Mouse (Mus musculus): ENCODE results near the gene Izumo4.

DNA sequence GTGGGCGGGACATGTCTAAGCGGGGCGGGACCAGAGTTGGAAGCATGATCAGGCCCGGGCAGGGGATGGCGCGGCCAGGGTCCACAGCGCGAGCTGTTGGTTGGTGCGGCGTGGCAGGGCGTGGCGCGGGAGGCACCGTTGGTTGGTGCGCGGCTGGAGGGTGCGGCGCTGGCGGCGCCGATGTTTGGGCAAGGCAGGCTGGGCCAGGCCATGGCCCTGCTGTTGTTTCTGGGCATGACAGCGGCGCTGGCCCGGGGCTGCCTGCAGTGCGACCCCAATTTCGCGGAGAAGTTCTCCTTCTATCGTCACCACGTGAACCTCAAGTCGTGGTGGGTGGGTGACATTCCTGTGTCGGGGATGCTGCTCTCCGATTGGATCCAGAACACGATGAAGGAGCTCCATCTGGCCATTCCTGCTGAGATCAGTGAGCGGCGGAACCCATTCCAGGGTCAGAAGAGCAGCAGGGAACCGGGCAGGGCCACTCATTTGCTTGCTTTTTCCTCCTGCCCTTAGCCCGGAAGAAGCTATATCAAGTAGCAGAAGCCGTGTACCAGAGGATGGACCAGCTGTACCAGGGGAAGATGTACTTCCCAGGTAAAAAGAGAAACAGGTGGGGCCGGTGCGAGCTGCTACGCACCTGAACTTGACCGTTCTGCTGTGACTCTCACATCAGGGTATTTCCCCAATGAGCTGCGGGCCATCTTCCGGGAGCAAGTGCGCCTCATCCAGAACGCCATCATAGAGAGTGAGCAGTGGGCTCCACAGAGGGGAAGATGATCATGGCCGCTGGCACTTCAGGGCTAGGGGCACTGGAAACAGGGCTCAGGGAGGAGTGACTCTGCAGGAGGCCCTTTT lies 779 bp downstream of the Izumo4 start:
- 0 out of 2 replicates have a peak, but pooled peaks have one; percentile 15 for TF ChIP-seq CTCF (IDR thresholded peaks at IDR 0.05; ENCODE audit: low read depth)
- TF ChIP-seq EP300 (IDR thresholded peaks at IDR 0.05; ENCODE audit: low read depth) = no peak
